Mouse (Mus musculus) brain, embryonic 14.5 days (tissue): ENCODE measurements at regions not wholly inside any gene's neighbourhood (a gene's known extent, or its start where the extent isn't known, plus 50 kb on each side); places are given as distances from the start of the nearest gene placed in this dataset.

Source experiments
- DNase-seq: peaks from one replicate; pipeline ENCODE4 v3.0.0-alpha.2; 2011; ENCODE audit warnings: low read depth
- CTCF ChIP-seq: fragments of 200-500 bp; IDR thresholded peaks from 2 replicates; pipeline ENCODE4 v1.5.1; 2012; ENCODE audit warnings: inconsistent platforms, mild to moderate bottlenecking, moderate library complexity, borderline replicate concordance; ENCODE audit not compliant: insufficient read depth, insufficient read length; ENCODE audit errors: extremely low read depth
- POLR2A ChIP-seq: fragments of 200-500 bp; IDR thresholded peaks from 2 replicates; pipeline ENCODE4 v1.6.1; 2012; ENCODE audit warnings: mild to moderate bottlenecking, inconsistent platforms, borderline replicate concordance; ENCODE audit not compliant: poor library complexity, insufficient read depth, insufficient read length, severe bottlenecking; ENCODE audit errors: extremely low read depth

GRCm38 (mm10) chr9:72166084-72166483 lies 54.4 kb upstream of the Tcf12 start:
- no peak for TF ChIP-seq POLR2A
- no peak for TF ChIP-seq CTCF
- DNase-seq: no peak

DNA sequence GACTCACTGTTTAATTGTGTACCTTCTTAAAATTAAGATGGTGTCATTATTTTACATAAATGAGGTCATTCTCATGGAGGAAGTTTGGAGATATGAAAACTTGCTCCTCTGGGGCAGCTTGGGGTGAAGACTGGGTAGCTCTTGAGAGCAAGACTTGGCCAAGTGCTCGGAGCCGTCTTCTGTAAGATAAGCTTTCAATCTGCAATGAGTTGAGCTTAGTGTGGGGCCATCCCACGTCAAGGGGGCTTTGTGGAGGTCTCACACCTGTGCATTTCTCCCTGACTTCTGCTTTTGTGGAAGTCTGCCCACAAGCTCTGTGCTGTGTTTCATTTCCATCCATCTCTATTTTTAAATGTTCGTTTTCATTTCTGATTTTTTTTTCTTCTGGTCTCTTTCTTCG lies 54.9 kb upstream of the Tcf12 start:
- no peak for DNase-seq
- no peak for TF ChIP-seq POLR2A
- TF ChIP-seq CTCF: no peak

- TF ChIP-seq CTCF (no peak), POLR2A (no peak)
- DNase-seq: peak; percentile 7
These were observed 57.6 kb upstream of the Tcf12 start for GRCm38 (mm10) chr9:72169231-72169630.

GRCm38 (mm10) chr9:72169728-72170188 lies 58.1 kb upstream of the Tcf12 start:
- no peak for TF ChIP-seq POLR2A
- TF ChIP-seq CTCF: no peak
- DNase-seq: peak; percentile 61

GRCm38 (mm10) chr9:72170235-72170634 lies 58.6 kb upstream of the Tcf12 start:
- TF ChIP-seq CTCF (no peak), POLR2A (no peak)
- DNase-seq: no peak

DNA sequence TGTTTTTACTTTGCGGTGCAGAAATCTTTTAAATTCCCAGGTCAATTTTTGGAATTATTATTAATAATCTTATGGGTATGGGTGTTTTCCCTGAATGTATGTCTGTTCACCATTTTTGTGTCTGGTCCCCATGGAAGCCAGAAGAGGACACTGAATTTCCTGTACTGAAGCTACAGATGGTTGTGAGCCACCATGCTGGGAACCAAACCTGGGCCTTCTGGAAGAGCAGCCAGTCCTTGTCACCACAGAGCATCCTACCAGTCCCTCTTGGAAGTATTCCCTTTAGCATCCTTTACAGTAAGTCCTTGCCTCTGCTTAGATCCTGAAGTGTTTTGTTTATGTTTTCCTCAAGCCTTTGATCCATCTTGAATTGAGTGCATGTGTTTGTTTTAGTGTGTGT lies 60.7 kb upstream of the Tcf12 start:
- DNase-seq: no peak
- TF ChIP-seq POLR2A: no peak

- TF ChIP-seq CTCF (no peak), POLR2A (no peak)
- peak; percentile 61 for DNase-seq
These were observed 69.3 kb upstream of the Tcf12 start for GRCm38 (mm10) chr9:72180972-72181371.

DNA sequence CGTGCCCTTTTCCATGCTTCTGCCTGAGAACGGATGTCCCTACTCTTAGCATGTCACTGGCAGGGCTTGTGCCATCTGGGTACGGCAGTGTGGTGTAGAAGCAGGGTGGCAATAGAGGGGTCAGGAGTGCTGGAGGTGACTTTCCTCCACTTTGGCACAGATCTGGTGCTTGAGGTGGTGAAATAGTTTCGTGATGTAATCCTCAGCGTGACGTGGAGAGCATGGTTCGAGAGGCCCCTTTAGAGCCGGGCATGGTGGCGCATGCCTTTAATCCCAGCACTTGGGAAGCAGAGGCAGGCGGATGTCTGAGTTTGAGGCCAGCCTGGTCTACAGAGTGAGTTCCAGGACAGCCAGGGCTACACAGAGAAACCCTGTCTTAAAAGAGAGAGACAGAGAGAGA lies 71.7 kb upstream of the Tcf12 start:
- no peak for TF ChIP-seq CTCF
- no peak for TF ChIP-seq POLR2A
- DNase-seq: no peak

GRCm38 (mm10) chr9:72183925-72184324 lies 72.3 kb upstream of the Tcf12 start:
- DNase-seq: peak; percentile 72
- TF ChIP-seq POLR2A (no peak), CTCF (no peak)

- no peak for TF ChIP-seq CTCF
- TF ChIP-seq POLR2A: no peak
- no peak for DNase-seq
These were observed 78.2 kb upstream of the Tcf12 start for GRCm38 (mm10) chr9:72189867-72190266.

DNA sequence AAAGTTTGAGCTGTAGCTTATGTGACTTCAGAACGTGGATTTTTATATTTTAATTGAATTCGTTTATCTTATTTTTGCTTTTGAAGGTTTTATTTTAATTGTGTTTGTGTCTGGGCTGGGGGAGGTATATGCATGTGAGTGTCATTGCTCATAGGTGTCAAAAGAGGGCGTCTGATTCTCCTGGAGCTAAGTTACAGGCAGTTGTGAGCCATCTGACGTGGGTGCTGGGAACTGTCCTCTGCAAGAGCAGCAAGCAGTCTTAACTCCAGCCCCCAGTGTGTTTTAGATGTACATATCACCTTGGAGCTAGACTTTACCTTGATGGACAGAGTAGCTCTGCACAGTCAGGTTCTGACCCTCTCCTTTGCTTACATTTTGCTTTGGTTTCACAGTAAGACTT lies 79.0 kb upstream of the Tcf12 start:
- TF ChIP-seq CTCF: no peak
- TF ChIP-seq POLR2A: no peak
- no peak for DNase-seq

DNA sequence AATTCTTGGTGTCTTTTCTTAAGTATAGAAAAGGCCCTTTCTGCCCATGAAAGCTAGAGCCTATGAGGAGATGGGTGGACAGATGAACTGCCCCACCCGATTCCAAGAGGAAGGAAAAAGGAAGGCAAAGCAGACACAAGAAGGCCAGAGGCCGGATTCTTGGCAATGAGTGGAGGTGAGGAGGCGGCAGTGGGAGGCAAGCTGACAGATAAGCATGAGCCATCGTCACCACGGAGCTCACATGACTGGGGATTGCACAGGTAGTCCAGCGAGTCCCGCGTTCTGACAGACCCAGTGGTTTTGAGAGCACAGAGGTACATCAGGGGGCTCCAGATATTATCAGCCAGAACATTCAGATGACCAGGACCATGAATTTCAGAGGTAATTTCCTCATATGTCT lies 79.4 kb upstream of the Tcf12 start:
- no peak for TF ChIP-seq POLR2A
- no peak for TF ChIP-seq CTCF
- DNase-seq: no peak
